Mouse (Mus musculus) liver, adult (tissue): ENCODE data around the gene Dmd.

Source experiments
- GATA4 ChIP-seq: IDR thresholded peaks from 2 replicates; pipeline ENCODE4 v1.6.1; 2014; ENCODE audit warnings: mild to moderate bottlenecking, low read length; ENCODE audit not compliant: insufficient replicate concordance

Gene Dmd

GRCm38 (mm10) chrX:82948630-82949029, at the start of gene Dmd:
Dmd (plus strand) TSS chrX:82948870.
- no peak for TF ChIP-seq GATA4

- no peak for TF ChIP-seq GATA4
These were observed 47.2 kb upstream of the Dmd start for GRCm38 (mm10) chrX:82901515-82901914.

- no peak for TF ChIP-seq GATA4
These were observed 39.0 kb downstream of the Dmd start for GRCm38 (mm10) chrX:82987683-82988082.

GRCm38 (mm10) chrX:83050190-83050589, 101.5 kb downstream of the Dmd start:
- TF ChIP-seq GATA4: no peak

GRCm38 (mm10) chrX:83116171-83116876, 167.7 kb downstream of the Dmd start:
- no peak for TF ChIP-seq GATA4

GRCm38 (mm10) chrX:83117198-83117597, 168.5 kb downstream of the Dmd start:
- no peak for TF ChIP-seq GATA4

GRCm38 (mm10) chrX:83220563-83220962, 271.9 kb downstream of the Dmd start:
- no peak for TF ChIP-seq GATA4

GRCm38 (mm10) chrX:83221050-83221449, 272.4 kb downstream of the Dmd start:
- TF ChIP-seq GATA4: no peak

- TF ChIP-seq GATA4: no peak
These were observed 538.9 kb downstream of the Dmd start, which contains the start of gene Tsga8 for GRCm38 (mm10) chrX:83487598-83487997. Tsga8 (minus strand) TSS chrX:83487924.

- TF ChIP-seq GATA4: no peak
These were observed 726.3 kb downstream of the Dmd start for GRCm38 (mm10) chrX:83674998-83675397.

GRCm38 (mm10) chrX:83686547-83686946, 737.9 kb downstream of the Dmd start:
- no peak for TF ChIP-seq GATA4

GRCm38 (mm10) chrX:83740533-83740932, 791.9 kb downstream of the Dmd start:
- TF ChIP-seq GATA4: no peak

- no peak for TF ChIP-seq GATA4
These were observed 797.8 kb downstream of the Dmd start for GRCm38 (mm10) chrX:83746301-83747008.

- no peak for TF ChIP-seq GATA4
These were observed 838.7 kb downstream of the Dmd start for GRCm38 (mm10) chrX:83787406-83787805.

GRCm38 (mm10) chrX:83975895-83976294, 1027.2 kb downstream of the Dmd start:
- TF ChIP-seq GATA4: no peak

GRCm38 (mm10) chrX:84001294-84001693, 1052.6 kb downstream of the Dmd start:
- no peak for TF ChIP-seq GATA4
